Mouse (Mus musculus) MEL (cell line): ENCODE data around the gene Rin2. TPM values are rescaled to one million over a fixed set of nuclear protein-coding genes. Genes with fewer than 3 reads are reported as not detected.

Experiments
- DNase-seq: peaks from one replicate; pipeline ENCODE4 v3.0.0; 2011; ENCODE audit warnings: low read depth, low spot score
- H3K27ac ChIP-seq: 2 replicates; pipeline ENCODE4 v1.5.1; 2012; ENCODE audit warnings: low read depth, mild to moderate bottlenecking, control low read depth, low read length, moderate library complexity; ENCODE audit not compliant: control insufficient read depth
- H3K27me3 ChIP-seq, 2 experiments: fragments of 150-350 bp in 1 of 2; sonication (generic) in 1 of 2; 2 replicates each; pipeline ENCODE4 v1.6.1; 2012; ENCODE audit warnings: low read length in 2 of 2, mild to moderate bottlenecking in 2 of 2, improper control_type of control experiment in 1 of 2, moderate library complexity in 1 of 2; ENCODE audit not compliant: insufficient read depth in 2 of 2, control insufficient read depth in 1 of 2
- H3K36me3 ChIP-seq, 2 experiments: 2 replicates each; pipeline ENCODE4 v1.6.1; 2012 to 2014; ENCODE audit warnings: low read length in 2 of 2, improper control_type of control experiment in 1 of 2, inconsistent platforms in 1 of 2, mild to moderate bottlenecking in 1 of 2; ENCODE audit not compliant: insufficient read depth in 2 of 2, control insufficient read depth in 1 of 2
- H3K4me1 ChIP-seq, 2 experiments: fragments of 150-350 bp in 1 of 2; sonication (generic) in 1 of 2; 2 replicates each; pipeline ENCODE4 v1.6.1; 2012; ENCODE audit warnings: low read length in 2 of 2, improper control_type of control experiment in 1 of 2, mild to moderate bottlenecking in 1 of 2; ENCODE audit not compliant: insufficient read depth in 2 of 2, control insufficient read depth in 1 of 2
- H3K4me3 ChIP-seq, 2 experiments: fragments of 150-350 bp in 1 of 2; sonication (generic) in 1 of 2; 2 replicates each; pipeline ENCODE4 v1.5.1; 2012; ENCODE audit warnings: low read depth in 2 of 2, low read length in 2 of 2, mild to moderate bottlenecking in 2 of 2, moderate library complexity in 2 of 2, control low read depth in 1 of 2, improper control_type of control experiment in 1 of 2; ENCODE audit not compliant: control insufficient read depth in 1 of 2, insufficient read depth in 1 of 2
- H3K79me2 ChIP-seq: 2 replicates; pipeline ENCODE4 v1.6.1; 2012; ENCODE audit warnings: mild to moderate bottlenecking, low read length, moderate library complexity; ENCODE audit not compliant: control insufficient read depth, poor library complexity, insufficient read depth
- H3K9ac ChIP-seq: 2 replicates; pipeline ENCODE4 v1.6.1; 2012; ENCODE audit warnings: low read depth, mild to moderate bottlenecking, control low read depth, low read length, moderate library complexity; ENCODE audit not compliant: control insufficient read depth, poor library complexity, severe bottlenecking
- H3K9me3 ChIP-seq: fragments of 150-350 bp; sonication (generic); replicated peaks from 2 replicates; pipeline ENCODE4 v1.6.1; 2012; ENCODE audit warnings: mild to moderate bottlenecking, low read length, improper control_type of control experiment, moderate library complexity; ENCODE audit not compliant: insufficient read depth
- CHD2 ChIP-seq: IDR thresholded peaks from 2 replicates; pipeline ENCODE4 v1.6.1; 2011; ENCODE audit warnings: low read length, improper control_type of control experiment
- CTCF ChIP-seq, 3 experiments: IDR thresholded peaks in 2 of 3; conservative IDR thresholded peaks in 1 of 3; 2 replicates each; pipeline ENCODE4 v1.5.1; 2011 to 2012; ENCODE audit warnings: low read length in 3 of 3, low read depth in 2 of 3, mild to moderate bottlenecking in 2 of 3, improper control_type of control experiment in 1 of 3, inconsistent platforms in 1 of 3, mixed read lengths in 1 of 3, moderate library complexity in 1 of 3; ENCODE audit not compliant: control insufficient read depth in 1 of 3, insufficient read depth in 1 of 3, poor library complexity in 1 of 3, severe bottlenecking in 1 of 3
- ETS1 ChIP-seq: IDR thresholded peaks from 2 replicates; pipeline ENCODE4 v1.6.1; 2012; ENCODE audit warnings: low read depth, mild to moderate bottlenecking, inconsistent platforms, low read length, improper control_type of control experiment, moderate library complexity
- GABPA ChIP-seq: IDR thresholded peaks from 2 replicates; pipeline ENCODE4 v1.6.1; 2012; ENCODE audit warnings: low read depth, mild to moderate bottlenecking, inconsistent platforms, low read length, improper control_type of control experiment, moderate library complexity
- GATA1 ChIP-seq: IDR thresholded peaks from 2 replicates; pipeline ENCODE4 v1.6.1; 2011; ENCODE audit warnings: low read depth, low read length, improper control_type of control experiment
- MAZ ChIP-seq: IDR thresholded peaks from 2 replicates; pipeline ENCODE4 v1.6.1; 2012; ENCODE audit warnings: low read depth, mild to moderate bottlenecking, inconsistent platforms, low read length, improper control_type of control experiment
- MYB ChIP-seq: IDR thresholded peaks from 2 replicates; pipeline ENCODE4 v1.6.1; 2011; ENCODE audit warnings: mild to moderate bottlenecking, low read depth, low read length, improper control_type of control experiment
- MYC ChIP-seq: IDR thresholded peaks from 2 replicates; pipeline ENCODE4 v1.6.1; 2011; ENCODE audit warnings: low read depth, mild to moderate bottlenecking, low read length, improper control_type of control experiment, moderate library complexity
- NELFE ChIP-seq: IDR thresholded peaks from 2 replicates; pipeline ENCODE4 v1.6.1; 2011; ENCODE audit warnings: low read depth, low read length, improper control_type of control experiment
- POLR2AphosphoS2 ChIP-seq: IDR thresholded peaks from 2 replicates; pipeline ENCODE4 v1.6.1; 2011; ENCODE audit warnings: low read length, improper control_type of control experiment
- RAD21 ChIP-seq: IDR thresholded peaks from 2 replicates; pipeline ENCODE4 v1.6.1; 2011; ENCODE audit warnings: mild to moderate bottlenecking, low read depth, low read length, improper control_type of control experiment
- TBP ChIP-seq: IDR thresholded peaks from 2 replicates; pipeline ENCODE4 v1.8.0; 2011; ENCODE audit warnings: low read depth, low read length, improper control_type of control experiment
- TCF12 ChIP-seq: IDR thresholded peaks from 2 replicates; pipeline ENCODE4 v1.6.1; 2014; ENCODE audit warnings: low read depth, mild to moderate bottlenecking, inconsistent platforms, low read length, improper control_type of control experiment, moderate library complexity
- UBTF ChIP-seq: IDR thresholded peaks from 2 replicates; pipeline ENCODE4 v1.6.1; 2012; ENCODE audit warnings: low read depth, mild to moderate bottlenecking, inconsistent platforms, low read length, improper control_type of control experiment, moderate library complexity, borderline replicate concordance; ENCODE audit not compliant: insufficient read depth
- ZKSCAN1 ChIP-seq: IDR thresholded peaks from 2 replicates; pipeline ENCODE4 v1.6.1; 2012; ENCODE audit warnings: low read depth, mild to moderate bottlenecking, inconsistent platforms, low read length, improper control_type of control experiment, moderate library complexity
- ZMIZ1 ChIP-seq: IDR thresholded peaks from 2 replicates; pipeline ENCODE4 v1.6.1; 2012; ENCODE audit warnings: low read depth, mild to moderate bottlenecking, inconsistent platforms, low read length, improper control_type of control experiment, moderate library complexity
- polyA plus RNA-seq, 2 experiments: library from polyadenylated mRNA; stranded (reverse) in 1 of 2; unstranded in 1 of 2; fragments of >175 nt in 1 of 2; fragments of >200 nt in 1 of 2; gene quantifications; 2 replicates each; pipeline versions ENCODE4 v1.2.1 to v1.2.4; 2012; ENCODE audit warnings: low replicate concordance in 2 of 2, low read depth in 1 of 2; ENCODE audit not compliant: insufficient read length in 2 of 2, insufficient read depth in 1 of 2, missing spikeins in 1 of 2
- total RNA-seq: library from RNA; depleted of rRNA; stranded (reverse); fragments of 300-350 nt; gene quantifications from 2 replicates; pipeline ENCODE4 v1.2.3, GENCODE M21; 2012

Gene Rin2
- total and polyA plus RNA-seq, 3 experiments, result 0.01 TPM; not detected in 2

- no peaks in the 10 kb centered on the region for H3K79me2 ChIP-seq
- H3K36me3 ChIP-seq, result no peaks in the 10 kb centered on the region
- H3K27me3 ChIP-seq, result no peaks in the 10 kb centered on the region
- TF ChIP-seq NELFE (no peak), ZMIZ1 (no peak), CTCF (IDR thresholded peaks at IDR 0.05 in 2 of 3, conservative IDR thresholded peaks at IDR 0.05 in 1 of 3; ENCODE audit: control insufficient read depth in 1 of 3, insufficient read depth in 1 of 3, low read depth in 2 of 3, low read length in 3 of 3, poor library complexity in 1 of 3, severe bottlenecking in 1 of 3) (peak in 2 of 3 experiments; percentile 8 to 13; a peak in 2 of 6 replicates)
- peak; percentile 6 for DNase-seq
- H3K4me1 ChIP-seq, result no peaks in the 10 kb centered on the region
- no peak overlapping the region for H3K27ac ChIP-seq
- no peak overlapping the region for H3K9ac ChIP-seq
- H3K9me3 ChIP-seq, result no peaks in the 10 kb centered on the region
- no peak overlapping the region for H3K4me3 ChIP-seq
Measured at GRCm38 (mm10) chr2:145810676-145811075, 135.7 kb downstream of the Rin2 start.

- Histone ChIP-seq H3K4me1 (no peaks in the 10 kb centered on the region), H3K9me3 (no peaks in the 10 kb centered on the region), H3K36me3 (no peaks in the 10 kb centered on the region), H3K9ac (no peak overlapping the region), H3K79me2 (no peaks in the 10 kb centered on the region), H3K27me3 (no peaks in the 10 kb centered on the region), H3K4me3 (no peak overlapping the region), H3K27ac (no peak overlapping the region)
- TF ChIP-seq POLR2AphosphoS2, result no peak
- DNase-seq, result no peak
Measured at GRCm38 (mm10) chr2:145812818-145813217, 137.8 kb downstream of the Rin2 start.

DNA sequence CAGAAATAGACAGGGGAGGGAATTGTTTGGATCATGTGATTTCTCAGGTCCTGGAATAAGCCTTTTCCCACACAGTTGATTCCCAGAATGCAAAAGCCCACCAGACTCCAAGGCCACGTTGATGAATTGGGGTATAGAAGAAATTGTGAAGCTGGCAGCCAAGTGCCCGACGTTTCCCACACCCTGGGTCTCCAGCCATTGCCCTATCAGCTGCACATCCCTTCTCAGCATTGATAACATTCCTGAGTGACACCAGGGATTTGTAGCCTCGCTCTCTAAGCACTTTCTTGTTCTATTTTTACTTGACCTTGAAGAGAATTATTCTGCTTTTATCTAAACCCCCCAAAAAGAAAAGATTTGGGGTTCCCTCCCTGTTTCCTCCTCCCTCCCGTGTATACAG is 142.2 kb downstream of the Rin2 start:
- no peaks in the 10 kb centered on the region for H3K36me3 ChIP-seq
- H3K9me3 ChIP-seq, result no peaks in the 10 kb centered on the region
- no peaks in the 10 kb centered on the region for H3K4me1 ChIP-seq
- no peak overlapping the region for H3K9ac ChIP-seq
- no peak overlapping the region for H3K27ac ChIP-seq
- H3K4me3 ChIP-seq, result no peak overlapping the region
- no peak for TF ChIP-seq CHD2
- TF ChIP-seq GABPA, result no peak
- no peak for TF ChIP-seq TCF12
- no peak for TF ChIP-seq ZKSCAN1
- TF ChIP-seq MAZ, result no peak
- TF ChIP-seq RAD21, result no peak
- no peak for TF ChIP-seq GATA1
- no peak for TF ChIP-seq MYC
- no peak for TF ChIP-seq UBTF
- no peak for TF ChIP-seq NELFE
- TF ChIP-seq TBP, result no peak
- no peak for TF ChIP-seq ETS1
- no peak for TF ChIP-seq MYB
- TF ChIP-seq, all 39 proteins: peak for 0
- no peaks in the 10 kb centered on the region for H3K79me2 ChIP-seq
- DNase-seq, result no peak
- H3K27me3 ChIP-seq, result no peaks in the 10 kb centered on the region
